Mouse (Mus musculus): Measurements from ENCODE around the gene Sun1.

DNA sequence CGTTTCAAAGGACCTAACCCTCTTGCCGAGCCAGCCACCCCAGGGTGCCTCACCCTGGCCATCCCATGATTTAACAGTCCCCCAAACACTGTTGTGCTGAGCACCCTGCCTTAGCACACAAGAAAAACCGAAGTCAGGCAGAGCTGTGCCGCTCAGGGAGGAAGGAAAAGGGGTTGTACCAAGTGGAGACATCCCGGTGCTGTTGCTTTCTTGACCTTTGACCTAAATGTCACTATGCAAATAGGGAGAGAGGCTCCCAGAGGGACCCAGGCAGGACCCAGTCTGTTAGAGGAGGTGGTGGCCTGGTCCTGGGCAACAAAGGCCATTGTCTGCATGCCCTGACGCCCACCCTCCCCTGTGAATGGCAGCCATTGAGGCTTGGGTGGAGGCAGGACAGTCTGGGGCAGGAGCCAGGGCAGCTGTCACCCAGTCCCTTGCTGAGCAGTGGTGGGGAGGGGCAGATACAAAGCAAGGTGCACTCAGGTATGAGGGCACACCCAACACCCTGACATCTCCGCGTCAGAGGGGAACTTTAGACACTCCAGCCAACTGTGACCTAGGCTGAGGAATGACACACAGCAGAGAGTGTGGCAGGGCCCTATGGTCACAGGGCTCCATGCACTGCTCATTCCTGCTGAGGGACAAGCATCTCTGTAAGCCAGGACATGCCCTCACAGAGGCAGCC is 85.1 kb downstream of the Sun1 start:
- no peak for TF ChIP-seq CTCF (IDR thresholded peaks at IDR 0.05; ENCODE audit: borderline replicate concordance, insufficient read depth, low read depth, low read length)
- no peak for TF ChIP-seq POLR2A (IDR thresholded peaks at IDR 0.05; ENCODE audit: borderline replicate concordance, insufficient read depth, low read length)

Measured in cerebellum, adult 2 months (tissue).